Mouse (Mus musculus): ENCODE results near the gene Gm3636.
A peak's percentile ranks its signal among the peaks of the same experiment; 100 is the strongest.
"Not testable (repeated sequence)": the region's sequence is repeated elsewhere in the genome, so short reads cannot be mapped to it uniquely, and the experiment has no call there.

The Gm3636 gene

GRCm38 (mm10) chr14:6742232-6742631 is at the start of gene Gm3636:
Gene Gm3636 (minus strand): TSS chr14:6742332.
- not testable (repeated sequence) for DNase-seq (ENCODE audit: low spot score)

- not testable (repeated sequence) for DNase-seq (ENCODE audit: low spot score)
These were observed 32.2 kb upstream of the Gm3636 start, which contains the start of gene Gm8362 for GRCm38 (mm10) chr14:6774311-6774710. Gene Gm8362 (minus strand): TSS chr14:6774411.

GRCm38 (mm10) chr14:6757231-6757536 is 15.1 kb upstream of the Gm3636 start:
- not testable (repeated sequence) for DNase-seq (ENCODE audit: low spot score)

GRCm38 (mm10) chr14:6756384-6757230 is 14.5 kb upstream of the Gm3636 start:
- DNase-seq (ENCODE audit: low spot score): peak; percentile 4

- DNase-seq (ENCODE audit: low spot score): not testable (repeated sequence)
These were observed 22.0 kb downstream of the Gm3636 start, which contains the start of gene Gm8050 for GRCm38 (mm10) chr14:6720151-6720550. Gene Gm8050 (minus strand): TSS chr14:6720251.
